23 mouse cellular contexts compared by ENCODE assay signal in genomic region chr8:103702236-103702635, GRCm38 (mm10).
DNase-seq lines count a peak whose midpoint lies in the region; ATAC-seq lines count a peak whose summit lies in the region.
"Had no signal": no experiment of that assay in that cellular context is flagged by ENCODE, and none has a peak within 500 bp of the region (broad histone marks: within the 10 kb centered on the region; RNA-seq: fewer than 3 reads in every experiment).

No protein-coding gene starts in this region.

- no peaks in the 10 kb centered on the region for H3K36me3 ChIP-seq in midbrain, embryonic 14.5 days (ENCODE audit: control insufficient read depth, insufficient read depth, low read length)
- H3K36me3 ChIP-seq in midbrain, embryonic 16.5 days (ENCODE audit: control insufficient read depth, insufficient read depth, low read length): no peaks in the 10 kb centered on the region
- no peaks in the 10 kb centered on the region for H3K36me3 ChIP-seq in kidney, embryonic 15.5 days
- H3K36me3 ChIP-seq: heart, embryonic 15.5 days; hindbrain, embryonic 13.5 days; limb, embryonic 12.5 days had no signal

- 52% methylated on average over 2 of the region's 2 CpGs for WGBS in midbrain, embryonic 14.5 days
- 71% methylated on average over 2 of the region's 2 CpGs for WGBS in midbrain, embryonic 16.5 days
- 65% methylated on average over 2 of the region's 2 CpGs for WGBS in kidney, embryonic 15.5 days

- ATAC-seq in midbrain, embryonic 14.5 days (ENCODE audit: low FRiP score, low TSS enrichment): no peak
- no peak for ATAC-seq in midbrain, embryonic 16.5 days
- no peak for ATAC-seq in kidney, embryonic 15.5 days (replicated peaks; ENCODE audit: low FRiP score)
- ATAC-seq: forebrain, embryonic 13.5 days; liver, postnatal 0 days had no signal

- H3K27ac ChIP-seq in midbrain, embryonic 14.5 days (replicated peaks; ENCODE audit: low read depth, low read length): no peak overlapping the region
- H3K27ac ChIP-seq in midbrain, embryonic 16.5 days (ENCODE audit: low read length): no peak overlapping the region
- H3K27ac ChIP-seq in kidney, embryonic 15.5 days: no peak overlapping the region
- H3K27ac ChIP-seq: forebrain, embryonic 13.5 days; heart, embryonic 15.5 days; hindbrain, embryonic 13.5 days; layer of hippocampus, adult 2 months; limb, embryonic 12.5 days had no signal

- H3K9me3 ChIP-seq in midbrain, embryonic 14.5 days (ENCODE audit: control insufficient read depth, low read length): peaks cover 9% of the 10 kb centered on the region; the same call in 1 of the 2 replicates
- H3K9me3 ChIP-seq in midbrain, embryonic 16.5 days (replicated peaks; ENCODE audit: control insufficient read depth, low read length, poor library complexity, severe bottlenecking): peaks cover 9% of the 10 kb centered on the region; the same call in 1 of the 2 replicates
- no peaks in the 10 kb centered on the region for H3K9me3 ChIP-seq in kidney, embryonic 15.5 days (replicated peaks)
- H3K9me3 ChIP-seq: heart, embryonic 15.5 days had no signal

- peak; percentile 46 for DNase-seq in adrenal gland, adult 2 months
- DNase-seq in adrenal gland, postnatal 4 days (ENCODE audit: low spot score in 2 of 2): no peak
- DNase-seq in midbrain, embryonic 14.5 days: peak; percentile 18
- peak; percentile 18 to 56 for DNase-seq in adrenal gland, postnatal 36 days
- no peak for DNase-seq in right cerebral cortex, postnatal 25 days
- DNase-seq: cerebellum, adult 2 months; cerebellum, postnatal 25 days; heart, postnatal 36 days; kidney, adult 9 months; kidney, postnatal 25 days; liver, postnatal 0 days; lung, postnatal 14 days; thymus, adult 18-20 months; thymus, postnatal 4 days had no signal

- H3K4me2 ChIP-seq in midbrain, embryonic 14.5 days (ENCODE audit: low read length): no peak overlapping the region
- H3K4me2 ChIP-seq in midbrain, embryonic 16.5 days (ENCODE audit: low read length): no peak overlapping the region
- no peak overlapping the region for H3K4me2 ChIP-seq in kidney, embryonic 15.5 days
- H3K4me2 ChIP-seq: forebrain, embryonic 13.5 days; heart, embryonic 15.5 days; hindbrain, embryonic 13.5 days; limb, embryonic 12.5 days; liver, embryonic 11.5 days; midbrain, embryonic 11.5 days had no signal

- H3K9ac ChIP-seq in midbrain, embryonic 14.5 days (replicated peaks; ENCODE audit: low read length): no peak overlapping the region
- no peak overlapping the region for H3K9ac ChIP-seq in midbrain, embryonic 16.5 days (ENCODE audit: low read depth, low read length)
- no peak overlapping the region for H3K9ac ChIP-seq in kidney, embryonic 15.5 days
- H3K9ac ChIP-seq: forebrain, embryonic 13.5 days; heart, embryonic 15.5 days; hindbrain, embryonic 13.5 days; limb, embryonic 12.5 days; liver, postnatal 0 days had no signal

- no peaks in the 10 kb centered on the region for H3K27me3 ChIP-seq in midbrain, embryonic 14.5 days (ENCODE audit: control insufficient read depth, insufficient read depth, low read length)
- H3K27me3 ChIP-seq in midbrain, embryonic 16.5 days (ENCODE audit: control insufficient read depth, insufficient read depth, low read depth, low read length): no peaks in the 10 kb centered on the region
- H3K27me3 ChIP-seq in kidney, embryonic 15.5 days: no peaks in the 10 kb centered on the region
- H3K27me3 ChIP-seq: forebrain, embryonic 13.5 days; heart, embryonic 15.5 days; hindbrain, embryonic 13.5 days; limb, embryonic 12.5 days had no signal

- H3K4me3 ChIP-seq in midbrain, embryonic 14.5 days (replicated peaks; ENCODE audit: low read depth, low read length): no peak overlapping the region
- H3K4me3 ChIP-seq in midbrain, embryonic 16.5 days (ENCODE audit: low read depth, low read length): no peak overlapping the region
- no peak overlapping the region for H3K4me3 ChIP-seq in kidney, embryonic 15.5 days (replicated peaks)
- H3K4me3 ChIP-seq: forebrain, embryonic 13.5 days; heart, embryonic 15.5 days; hindbrain, embryonic 13.5 days; layer of hippocampus, adult 2 months; limb, embryonic 12.5 days had no signal

- no peaks in the 10 kb centered on the region for H3K4me1 ChIP-seq in midbrain, embryonic 14.5 days (ENCODE audit: control insufficient read depth, insufficient read depth, low read length)
- no peaks in the 10 kb centered on the region for H3K4me1 ChIP-seq in midbrain, embryonic 16.5 days (ENCODE audit: control insufficient read depth, insufficient read depth, low read length)
- H3K4me1 ChIP-seq in kidney, embryonic 15.5 days: no peaks in the 10 kb centered on the region
- H3K4me1 ChIP-seq: forebrain, embryonic 13.5 days; heart, embryonic 15.5 days; hindbrain, embryonic 13.5 days; limb, embryonic 12.5 days had no signal

Comparison
In these comparisons a context has a peak if more than half of its experiments do, and no peak if none do; other contexts are left out.
1. DNase-seq: peak in adrenal gland, adult 2 months (single experiment), midbrain, embryonic 14.5 days (single experiment) and adrenal gland, postnatal 36 days (2 of 2); none in adrenal gland, postnatal 4 days (0 of 2) and right cerebral cortex, postnatal 25 days (single experiment).